Mouse (Mus musculus) kidney, adult 9 months (tissue): Measurements from ENCODE around the gene Rundc3a.
A peak's percentile ranks its signal among the peaks of the same experiment; 100 is the strongest.
"Not testable (repeated sequence)": the region's sequence is repeated elsewhere in the genome, so short reads cannot be mapped to it uniquely, and the experiment has no call there.

Experiments
- DNase-seq: peaks from one replicate; pipeline ENCODE4 v3.0.0; 2022

Rundc3a gene

DNA sequence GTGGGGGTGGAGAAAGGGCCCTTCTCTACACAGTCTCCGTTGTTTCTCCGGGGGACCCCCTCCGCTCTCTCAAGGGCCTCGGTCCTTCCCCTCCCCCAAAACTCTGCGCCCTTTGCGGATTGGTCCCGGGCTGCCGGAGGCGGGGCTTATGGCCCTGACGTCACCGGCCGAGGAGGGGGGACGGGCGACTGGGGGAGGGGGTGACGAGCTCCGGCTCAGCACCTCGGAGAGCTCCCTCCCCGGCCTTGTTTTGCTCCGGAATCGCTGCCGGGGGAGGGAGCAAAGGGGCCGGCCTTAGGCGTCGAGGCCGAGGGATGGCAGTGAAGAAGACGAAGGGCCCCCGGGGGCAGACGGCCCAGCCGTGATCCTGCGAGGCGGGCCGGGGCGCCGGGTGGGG, at the start of gene Rundc3a:
Rundc3a (plus strand) TSS at position 166 of the 397 bp plus-strand sequence.
- DNase-seq: peak; percentile 78

- no peak for DNase-seq
Observed at GRCm38 (mm10) chr11:102344458-102344857, 48.7 kb upstream of the Rundc3a start.

GRCm38 (mm10) chr11:102346926-102347325, 46.3 kb upstream of the Rundc3a start:
- DNase-seq: no peak

GRCm38 (mm10) chr11:102347683-102348082, 45.5 kb upstream of the Rundc3a start:
- no peak for DNase-seq

DNA sequence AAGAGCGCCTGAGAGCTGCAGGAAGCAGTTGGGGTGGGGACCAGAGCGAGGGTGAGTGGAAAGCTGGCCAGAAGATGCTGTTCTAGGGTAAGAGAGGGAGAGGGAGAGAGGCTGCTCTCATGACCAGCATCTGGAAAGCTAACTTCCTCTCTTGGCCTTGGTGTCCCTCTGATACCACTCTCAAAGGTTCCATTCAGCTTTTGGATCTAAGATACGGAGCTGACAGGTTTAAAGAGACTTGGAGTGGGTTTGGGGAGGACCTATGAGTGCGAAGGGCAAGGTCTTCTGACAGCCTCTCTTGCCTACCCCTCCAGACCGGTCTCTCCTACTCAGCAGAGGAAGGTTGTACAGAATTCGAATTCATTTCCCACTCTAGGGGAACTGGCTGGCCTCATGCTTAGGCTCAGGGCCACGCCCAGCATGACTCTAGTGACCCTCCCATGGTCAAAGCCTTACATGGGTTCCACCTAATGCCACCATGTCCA, 45.1 kb upstream of the Rundc3a start:
- no peak for DNase-seq

DNA sequence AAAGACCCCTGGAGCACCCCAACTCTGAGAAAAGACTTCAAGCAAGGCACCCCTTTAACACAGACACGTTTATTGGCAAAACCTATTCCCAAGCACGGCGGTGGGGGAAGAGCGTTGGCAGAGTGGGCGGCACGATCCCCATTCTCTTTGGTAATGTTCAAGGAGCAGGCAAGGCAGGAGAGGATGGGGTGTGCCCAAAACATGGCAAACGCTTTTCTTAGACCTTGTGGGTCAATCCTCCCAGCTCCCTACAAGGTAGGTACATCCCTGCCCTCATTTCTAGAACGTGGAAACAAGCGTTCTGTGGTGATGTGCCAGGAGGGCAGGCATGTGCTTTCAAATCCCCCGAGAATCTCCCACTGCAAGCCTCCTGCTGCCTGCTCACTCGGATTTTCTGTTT, 44.4 kb upstream of the Rundc3a start:
- no peak for DNase-seq

- no peak for DNase-seq
Observed at GRCm38 (mm10) chr11:102349189-102349954, 43.8 kb upstream of the Rundc3a start.

DNA sequence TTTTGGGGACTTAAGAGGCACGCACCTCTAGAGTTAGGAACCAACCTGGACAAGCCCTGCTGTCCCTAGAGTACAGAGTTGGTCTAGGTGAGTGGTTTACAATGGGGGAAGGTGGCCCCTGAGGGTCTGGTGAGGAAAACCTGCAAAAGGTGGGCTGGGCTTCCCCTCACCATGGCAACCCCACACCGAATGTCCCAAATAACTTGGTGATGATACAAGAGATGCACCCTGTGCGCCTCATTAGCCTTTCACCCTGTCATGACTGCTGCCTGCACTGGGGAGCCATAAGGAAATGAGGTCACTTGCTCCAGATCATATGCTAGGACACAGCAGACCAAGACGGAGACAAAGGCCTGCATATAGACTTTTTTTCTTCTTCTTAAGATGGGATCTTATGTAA, 42.8 kb upstream of the Rundc3a start:
- no peak for DNase-seq

DNA sequence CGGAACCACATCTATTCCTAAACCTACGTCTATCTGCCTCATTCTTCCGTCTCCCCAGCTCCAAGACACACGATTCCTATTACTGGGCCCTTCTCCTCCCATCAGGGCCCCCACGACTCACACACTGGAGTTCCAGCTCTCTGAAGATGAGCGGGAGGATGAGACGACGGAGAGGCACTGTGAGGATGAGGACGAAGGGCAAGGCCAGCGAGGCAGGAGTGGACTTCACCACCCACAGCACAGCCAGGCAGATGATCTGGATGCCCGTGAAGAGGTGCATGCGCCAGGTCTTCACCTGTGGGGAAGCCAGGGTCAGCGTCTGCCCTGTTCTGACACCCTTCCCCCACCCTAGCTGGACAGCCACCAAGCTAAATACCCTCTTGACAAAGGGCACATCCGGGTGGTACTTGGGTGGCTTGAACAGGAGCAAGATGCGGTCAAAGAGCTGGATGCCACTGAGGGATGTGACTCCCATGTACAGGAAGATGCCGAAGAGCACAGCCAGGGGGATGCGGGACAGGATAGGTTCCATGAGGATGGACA, 42.2 kb upstream of the Rundc3a start:
- DNase-seq: no peak

GRCm38 (mm10) chr11:102352378-102352777, 40.8 kb upstream of the Rundc3a start:
- DNase-seq: no peak

DNA sequence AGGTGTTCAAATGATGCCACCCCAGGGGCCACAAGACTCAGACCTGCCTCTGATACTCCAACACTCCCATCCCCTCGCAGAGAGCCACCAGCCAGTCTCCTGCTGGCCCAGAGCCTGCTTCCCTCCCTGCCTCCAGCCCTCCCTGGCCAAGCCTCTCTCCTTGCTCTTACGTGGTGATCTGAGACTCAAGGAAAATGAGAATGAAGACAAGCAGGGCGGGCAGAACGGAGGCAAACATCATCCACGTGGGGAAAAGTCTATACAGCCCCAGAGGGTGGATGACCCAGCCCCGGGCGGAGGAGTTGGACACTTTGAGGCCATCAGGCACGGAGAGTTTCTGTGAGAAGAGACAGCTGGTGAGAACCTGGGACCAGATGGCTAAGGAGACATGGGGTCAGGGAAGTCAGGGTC, 40.2 kb upstream of the Rundc3a start:
- no peak for DNase-seq

DNA sequence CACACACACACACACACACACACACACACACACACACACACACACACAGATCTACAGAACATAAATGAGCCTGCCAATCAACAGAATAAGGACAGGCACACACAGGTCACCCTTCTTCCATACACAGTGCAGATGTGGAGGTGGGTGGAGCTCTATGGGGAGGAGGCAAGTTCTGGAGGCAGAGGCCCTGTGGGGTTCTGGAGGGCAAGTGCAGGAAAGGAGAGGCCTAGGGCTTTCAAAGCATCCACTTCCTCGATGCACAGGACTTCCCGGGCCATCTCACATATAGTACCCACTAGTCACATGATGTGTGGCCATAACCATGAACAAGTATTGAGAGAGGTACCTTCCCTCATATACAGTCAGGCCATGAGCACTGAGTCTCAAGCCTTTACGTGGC, 37.7 kb upstream of the Rundc3a start:
- DNase-seq: no peak

- no peak for DNase-seq
Observed at GRCm38 (mm10) chr11:102356190-102356589, 37.0 kb upstream of the Rundc3a start.

GRCm38 (mm10) chr11:102356636-102357350, 36.4 kb upstream of the Rundc3a start:
- DNase-seq: no peak

- DNase-seq: no peak
Observed at GRCm38 (mm10) chr11:102358365-102358764, 34.8 kb upstream of the Rundc3a start.

DNA sequence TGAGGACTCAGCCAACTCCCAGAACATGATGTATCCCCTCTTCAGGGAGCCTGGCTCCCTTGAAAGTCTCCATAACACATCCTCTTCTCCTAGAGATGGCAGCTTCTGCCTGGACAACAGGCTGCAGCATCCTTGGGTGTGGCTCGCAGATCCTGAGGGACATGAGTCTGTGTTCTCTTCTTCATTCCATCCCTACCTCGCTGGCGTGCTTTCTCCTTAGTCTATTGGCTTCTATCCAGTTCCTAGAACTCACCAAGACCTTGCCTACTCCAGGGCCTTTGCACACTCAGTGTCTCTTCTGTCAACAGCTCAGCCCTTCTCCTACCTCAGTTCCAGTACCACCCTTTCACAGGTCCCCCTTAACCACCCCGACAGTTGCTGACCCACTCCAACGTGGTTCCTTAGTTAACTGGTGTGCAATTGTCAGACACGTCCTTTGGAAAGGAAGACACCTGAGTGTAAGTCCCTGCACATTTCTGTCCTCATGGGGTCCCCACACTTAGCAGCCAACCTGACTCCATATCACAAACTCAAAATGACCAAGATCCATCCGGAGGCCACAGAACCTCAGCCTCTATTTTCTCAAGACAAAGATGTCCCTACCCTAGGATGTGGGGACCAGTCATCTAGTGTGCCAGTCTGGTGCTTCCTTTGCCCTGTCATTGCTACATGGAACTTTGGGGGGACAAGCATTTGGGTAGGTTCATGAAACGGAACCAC, 31.3 kb upstream of the Rundc3a start:
- DNase-seq: no peak

DNA sequence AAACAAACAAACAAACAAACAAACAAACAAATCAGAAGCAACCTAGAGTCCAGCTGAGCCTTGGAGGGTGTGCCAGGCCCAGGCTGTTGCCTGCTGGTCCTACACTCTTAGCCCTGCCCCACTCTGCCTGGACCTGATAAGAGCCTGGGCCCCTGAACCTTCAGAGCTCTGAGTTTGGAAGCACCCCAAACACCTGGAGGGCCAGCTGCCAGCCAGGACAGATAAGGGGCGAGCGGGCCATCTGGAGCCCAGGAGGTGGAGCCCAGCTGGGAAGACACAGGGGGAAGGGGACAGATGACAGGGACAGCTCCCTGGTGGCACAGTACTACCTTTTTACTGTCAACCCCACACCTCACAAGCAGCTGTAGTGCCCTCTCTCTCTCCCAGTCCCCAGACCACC, 29.6 kb upstream of the Rundc3a start:
- DNase-seq: no peak

DNA sequence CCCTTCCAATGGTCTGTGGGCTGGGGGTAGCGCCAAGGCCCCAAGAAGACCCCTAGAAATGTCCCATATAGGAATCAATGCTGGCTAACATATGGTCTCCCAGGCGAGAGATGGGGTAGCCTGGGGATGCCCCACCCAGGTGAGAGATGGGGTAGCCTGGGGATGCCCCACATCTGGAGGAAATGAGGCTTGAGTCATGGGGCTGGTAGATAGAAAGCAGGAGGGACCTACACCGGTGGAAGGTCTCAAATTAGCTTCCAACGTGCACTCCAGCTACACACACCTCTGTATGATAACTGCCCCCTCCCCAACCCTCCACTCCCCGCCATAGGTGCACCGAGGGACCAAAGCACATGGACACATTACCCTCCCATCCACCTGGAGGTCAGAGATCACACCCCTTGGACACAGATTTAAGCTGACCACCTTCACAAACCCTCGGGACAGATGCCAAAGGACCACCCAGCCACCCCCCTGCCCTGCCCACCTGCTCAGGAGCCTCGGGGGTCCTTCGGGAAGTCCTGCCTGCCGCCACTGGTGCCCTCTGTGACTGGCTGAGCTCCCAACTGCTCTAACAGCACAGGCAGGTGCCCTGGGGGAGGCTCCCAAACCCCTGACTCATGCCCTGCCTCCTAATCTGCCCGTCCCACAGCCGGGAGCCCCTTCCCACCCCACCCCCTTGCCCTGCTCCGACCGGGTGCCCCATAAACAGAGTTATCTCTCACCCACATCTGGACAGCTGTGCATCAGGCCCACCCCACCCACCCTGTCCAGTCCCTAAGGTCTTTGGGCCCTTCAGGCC, 28.4 kb upstream of the Rundc3a start:
- DNase-seq: no peak

DNA sequence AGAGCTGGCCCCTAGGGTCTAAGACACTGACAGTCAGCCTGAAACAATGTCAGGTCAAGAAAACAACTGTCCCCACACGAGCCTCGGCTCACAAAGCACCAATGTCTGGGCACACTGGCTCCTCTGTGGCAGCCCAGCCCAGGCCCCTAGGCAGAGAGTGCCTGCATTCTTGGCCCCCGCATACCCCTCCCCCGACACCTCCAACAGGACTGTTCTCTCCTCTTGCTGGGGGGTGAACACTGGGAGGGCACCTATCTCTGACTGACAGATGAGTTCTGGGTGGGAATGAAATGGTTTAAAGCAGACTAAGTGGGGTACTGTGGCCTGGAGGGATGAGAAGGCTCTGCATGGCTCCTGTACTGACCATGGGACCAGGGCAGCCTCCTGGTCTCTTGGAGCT, 27.5 kb upstream of the Rundc3a start:
- DNase-seq: no peak

GRCm38 (mm10) chr11:102366103-102366502, 27.1 kb upstream of the Rundc3a start, which contains the start of gene Slc4a1:
Slc4a1 (minus strand) TSS chr11:102366203.
- not testable (repeated sequence) for DNase-seq

GRCm38 (mm10) chr11:102367504-102368280, 25.5 kb upstream of the Rundc3a start:
- DNase-seq: no peak
